Mouse (Mus musculus) neutrophil, adult 5-6 weeks (primary cell): ENCODE measurements at regions not wholly inside any gene's neighbourhood (a gene's known extent, or its start where the extent isn't known, plus 50 kb on each side); places are given as distances from the start of the nearest gene placed in this dataset.

Experiments
- ATAC-seq: fragments of 151-379, 151-347 bp; 2 replicates; pipeline ENCODE4 v1.8.0; 2017; ENCODE audit warnings: mild to moderate bottlenecking, moderate TSS enrichment; ENCODE audit not compliant: insufficient number of reproducible peaks, poor library complexity, low FRiP score, severe bottlenecking; ENCODE audit errors: extremely low read depth

GRCm38 (mm10) chr12:54299506-54299905 is 95.8 kb upstream of the Egln3 start:
- ATAC-seq, result no peak

GRCm38 (mm10) chr12:54293248-54293647 is 89.6 kb upstream of the Egln3 start:
- ATAC-seq, result no peak

- no peak for ATAC-seq
Measured at GRCm38 (mm10) chr12:54290311-54290710, 86.7 kb upstream of the Egln3 start.

- no peak for ATAC-seq
Measured at GRCm38 (mm10) chr12:54288747-54289146, 85.1 kb upstream of the Egln3 start.

- no peak for ATAC-seq
Measured at GRCm38 (mm10) chr12:54288041-54288502, 84.4 kb upstream of the Egln3 start.

GRCm38 (mm10) chr12:54286911-54287819 is 83.5 kb upstream of the Egln3 start:
- ATAC-seq, result no peak

- ATAC-seq, result no peak
Measured at GRCm38 (mm10) chr12:54283646-54284045, 80.0 kb upstream of the Egln3 start.

- no peak for ATAC-seq
Measured at GRCm38 (mm10) chr12:54283011-54283410, 79.4 kb upstream of the Egln3 start.

- no peak for ATAC-seq
Measured at GRCm38 (mm10) chr12:54282281-54282921, 78.7 kb upstream of the Egln3 start.

GRCm38 (mm10) chr12:54280457-54280856 is 76.8 kb upstream of the Egln3 start:
- ATAC-seq, result no peak

- no peak for ATAC-seq
Measured at GRCm38 (mm10) chr12:54280001-54280400, 76.3 kb upstream of the Egln3 start.

- ATAC-seq, result no peak
Measured at GRCm38 (mm10) chr12:54276978-54277537, 73.4 kb upstream of the Egln3 start.

GRCm38 (mm10) chr12:54273506-54273905 is 69.8 kb upstream of the Egln3 start:
- no peak for ATAC-seq

GRCm38 (mm10) chr12:54272696-54273095 is 69.0 kb upstream of the Egln3 start:
- no peak for ATAC-seq

- no peak for ATAC-seq
Measured at GRCm38 (mm10) chr12:54272226-54272625, 68.6 kb upstream of the Egln3 start.

GRCm38 (mm10) chr12:54265852-54266251 is 62.2 kb upstream of the Egln3 start:
- ATAC-seq, result no peak

GRCm38 (mm10) chr12:54264893-54265835 is 61.5 kb upstream of the Egln3 start:
- ATAC-seq, result no peak

- no peak for ATAC-seq
Measured at GRCm38 (mm10) chr12:54264418-54264733, 60.7 kb upstream of the Egln3 start.
